In genomic region chr9:70406596-70406995, GRCm38 (mm10) we compare ENCODE assay signal across 16 mouse cellular contexts.
"Had no signal": no experiment of that assay in that cellular context is flagged by ENCODE, and none has a peak within 500 bp of the region (broad histone marks: within the 10 kb centered on the region; RNA-seq: fewer than 3 reads in every experiment).

No protein-coding gene starts in this region.

- DNase-seq: kidney, adult 9 months; kidney, postnatal 36 days; layer of hippocampus, adult 9-11 months; layer of hippocampus, postnatal 36 days; left cerebral cortex, postnatal 4 days; lung, embryonic 14.5 days; lung, postnatal 4 days; midbrain, embryonic 14.5 days; thymus, adult 2 months; thymus, postnatal 25 days had no signal

- H3K27ac ChIP-seq: kidney, postnatal 0 days; limb, embryonic 13.5 days; midbrain, embryonic 10.5 days; neural tube, embryonic 15.5 days; stomach, embryonic 15.5 days had no signal

- H3K4me3 ChIP-seq: limb, embryonic 13.5 days; midbrain, embryonic 10.5 days; myocyte; neural tube, embryonic 15.5 days; stomach, embryonic 15.5 days had no signal
